Mouse (Mus musculus) kidney, adult 2 months (tissue): Measurements from ENCODE around the gene Tbxa2r. TPM values are rescaled to one million over a fixed set of nuclear protein-coding genes. Genes with fewer than 3 reads are reported as not detected.

Experiments
- DNase-seq: peaks from one replicate; pipeline ENCODE4 v3.0.0; 2021
- H3K27ac ChIP-seq: fragments of 200-500 bp; 2 replicates; pipeline ENCODE4 v1.5.1; 2012; ENCODE audit warnings: low read depth, low read length, control low read depth, inconsistent platforms; ENCODE audit not compliant: insufficient read depth
- H3K27me3 ChIP-seq: fragments of 200-500 bp; replicated peaks from 2 replicates; pipeline ENCODE4 v1.6.1; 2012; ENCODE audit warnings: mild to moderate bottlenecking, moderate library complexity, low read length, inconsistent platforms; ENCODE audit not compliant: control insufficient read depth, insufficient read depth
- H3K36me3 ChIP-seq: fragments of 200-500 bp; 2 replicates; pipeline ENCODE4 v1.6.1; 2012; ENCODE audit warnings: mild to moderate bottlenecking, moderate library complexity, low read length, inconsistent platforms; ENCODE audit not compliant: control insufficient read depth, insufficient read depth
- H3K4me1 ChIP-seq: fragments of 200-500 bp; 2 replicates; pipeline ENCODE4 v1.6.1; 2011; ENCODE audit warnings: low read length; ENCODE audit not compliant: control insufficient read depth, insufficient read depth
- H3K4me3 ChIP-seq: fragments of 200-500 bp; 2 replicates; pipeline ENCODE4 v1.5.1; 2011; ENCODE audit warnings: mild to moderate bottlenecking, low read depth, low read length, control low read depth; ENCODE audit not compliant: insufficient read depth
- CTCF ChIP-seq: fragments of 200-500 bp; conservative IDR thresholded peaks from 2 replicates; pipeline ENCODE4 v1.5.1; 2011; ENCODE audit warnings: low read depth, mild to moderate bottlenecking, control low read depth, low read length, moderate library complexity, mixed read lengths; ENCODE audit not compliant: insufficient read depth, insufficient read length
- POLR2A ChIP-seq: fragments of 200-500 bp; IDR thresholded peaks from one replicate; pipeline ENCODE4 v1.6.1; 2011; ENCODE audit warnings: low read depth, low read length, control low read depth
- WGBS: fragments of 180-500 bp; shearing (Covaris S2); methylation state at CpG from one replicate; pipeline ENCODE4 v1.1.7; 2018; 5-methylcytosine and 5-hydroxymethylcytosine counted together
- polyA plus RNA-seq: library from polyadenylated mRNA; depleted of rRNA; stranded (reverse); fragments of >200 nt; gene quantifications from 2 replicates; pipeline ENCODE4 v1.2.3, GENCODE M21; 2012

Tbxa2r gene
- polyA plus RNA-seq, 1 experiment = 16.6 TPM

- TF ChIP-seq CTCF (no peak), POLR2A (no peak)
- Histone ChIP-seq H3K4me3 (peak overlapping the region; percentile 14; the same call in 1 of the 2 replicates), H3K4me1 (peaks cover 7% of the 10 kb centered on the region), H3K36me3 (no peaks in the 10 kb centered on the region), H3K27me3 (no peaks in the 10 kb centered on the region), H3K27ac (no peak overlapping the region)
- 26% methylated on average over 54 of the region's 54 CpGs for WGBS
- peak; percentile 67 for DNase-seq
Observed at GRCm38 (mm10) chr10:81363436-81364346, 35.2 kb downstream of the Tbxa2r start.

- Histone ChIP-seq H3K36me3 (no peaks in the 10 kb centered on the region), H3K27me3 (no peaks in the 10 kb centered on the region), H3K4me3 (no peak overlapping the region), H3K4me1 (peaks cover 5% of the 10 kb centered on the region; the same call in 1 of the 2 replicates), H3K27ac (no peak overlapping the region)
- TF ChIP-seq CTCF = no peak
- TF ChIP-seq POLR2A = no peak
- WGBS = 27% methylated on average over 28 of the region's 28 CpGs
- no peak for DNase-seq
Observed at GRCm38 (mm10) chr10:81364666-81365065, 36.1 kb downstream of the Tbxa2r start.

- peaks cover 1% of the 10 kb centered on the region; the same call in 1 of the 2 replicates for H3K4me1 ChIP-seq
- 60% methylated on average over 4 of the region's 4 CpGs for WGBS
- no peaks in the 10 kb centered on the region for H3K36me3 ChIP-seq
- no peak overlapping the region for H3K4me3 ChIP-seq
- no peak overlapping the region for H3K27ac ChIP-seq
- H3K27me3 ChIP-seq = no peaks in the 10 kb centered on the region
- DNase-seq = no peak
- TF ChIP-seq POLR2A (no peak), CTCF (no peak)
Observed at GRCm38 (mm10) chr10:81365073-81365472, 36.5 kb downstream of the Tbxa2r start.

- Histone ChIP-seq H3K4me1 (no peaks in the 10 kb centered on the region), H3K27me3 (no peaks in the 10 kb centered on the region), H3K27ac (no peak within 1 kb of the TSS), H3K36me3 (no peaks in the 10 kb centered on the region), H3K4me3 (no peak within 1 kb of the TSS)
- TF ChIP-seq CTCF (no peak), POLR2A (no peak)
- 43% methylated on average over 12 of the region's 12 CpGs for WGBS
- DNase-seq = no peak
Observed at GRCm38 (mm10) chr10:81365672-81366476, 37.3 kb downstream of the Tbxa2r start, which contains the start of gene 4930404N11Rik. Gene 4930404N11Rik, minus strand, starts transcription at chr10:81365816.

GRCm38 (mm10) chr10:81366477-81367206 lies 38.1 kb downstream of the Tbxa2r start:
- Histone ChIP-seq H3K27me3 (no peaks in the 10 kb centered on the region), H3K27ac (no peak overlapping the region), H3K4me3 (no peak overlapping the region), H3K4me1 (no peaks in the 10 kb centered on the region), H3K36me3 (no peaks in the 10 kb centered on the region)
- WGBS = 69% methylated on average over 6 of the region's 6 CpGs
- TF ChIP-seq CTCF = no peak
- peak; percentile 4 for TF ChIP-seq POLR2A
- no peak for DNase-seq

- no peak overlapping the region for H3K4me3 ChIP-seq
- no peaks in the 10 kb centered on the region for H3K36me3 ChIP-seq
- H3K27me3 ChIP-seq = no peaks in the 10 kb centered on the region
- H3K27ac ChIP-seq = no peak overlapping the region
- DNase-seq = no peak
- TF ChIP-seq POLR2A (no peak), CTCF (no peak)
- 93% methylated on average over 6 of the region's 6 CpGs for WGBS
- H3K4me1 ChIP-seq = no peaks in the 10 kb centered on the region
Observed at GRCm38 (mm10) chr10:81367207-81367495, 38.6 kb downstream of the Tbxa2r start.

- H3K4me1 ChIP-seq = peaks cover 16% of the 10 kb centered on the region; the same call in 1 of the 2 replicates
- DNase-seq = no peak
- no peak overlapping the region for H3K27ac ChIP-seq
- H3K36me3 ChIP-seq = no peaks in the 10 kb centered on the region
- WGBS = 96% methylated on average over 10 of the region's 10 CpGs
- H3K27me3 ChIP-seq = no peaks in the 10 kb centered on the region
- TF ChIP-seq CTCF (no peak), POLR2A (no peak)
- H3K4me3 ChIP-seq = no peak overlapping the region
Observed at GRCm38 (mm10) chr10:81375322-81375721, 46.8 kb downstream of the Tbxa2r start.
